Mouse (Mus musculus): ENCODE results near the gene Cela3a. TPM values are rescaled to one million over a fixed set of nuclear protein-coding genes. Genes with fewer than 3 reads are reported as not detected.
A peak's percentile ranks its signal among the peaks of the same experiment; 100 is the strongest.

The Cela3a gene
- polyA plus RNA-seq, 1 experiment: not detected

DNA sequence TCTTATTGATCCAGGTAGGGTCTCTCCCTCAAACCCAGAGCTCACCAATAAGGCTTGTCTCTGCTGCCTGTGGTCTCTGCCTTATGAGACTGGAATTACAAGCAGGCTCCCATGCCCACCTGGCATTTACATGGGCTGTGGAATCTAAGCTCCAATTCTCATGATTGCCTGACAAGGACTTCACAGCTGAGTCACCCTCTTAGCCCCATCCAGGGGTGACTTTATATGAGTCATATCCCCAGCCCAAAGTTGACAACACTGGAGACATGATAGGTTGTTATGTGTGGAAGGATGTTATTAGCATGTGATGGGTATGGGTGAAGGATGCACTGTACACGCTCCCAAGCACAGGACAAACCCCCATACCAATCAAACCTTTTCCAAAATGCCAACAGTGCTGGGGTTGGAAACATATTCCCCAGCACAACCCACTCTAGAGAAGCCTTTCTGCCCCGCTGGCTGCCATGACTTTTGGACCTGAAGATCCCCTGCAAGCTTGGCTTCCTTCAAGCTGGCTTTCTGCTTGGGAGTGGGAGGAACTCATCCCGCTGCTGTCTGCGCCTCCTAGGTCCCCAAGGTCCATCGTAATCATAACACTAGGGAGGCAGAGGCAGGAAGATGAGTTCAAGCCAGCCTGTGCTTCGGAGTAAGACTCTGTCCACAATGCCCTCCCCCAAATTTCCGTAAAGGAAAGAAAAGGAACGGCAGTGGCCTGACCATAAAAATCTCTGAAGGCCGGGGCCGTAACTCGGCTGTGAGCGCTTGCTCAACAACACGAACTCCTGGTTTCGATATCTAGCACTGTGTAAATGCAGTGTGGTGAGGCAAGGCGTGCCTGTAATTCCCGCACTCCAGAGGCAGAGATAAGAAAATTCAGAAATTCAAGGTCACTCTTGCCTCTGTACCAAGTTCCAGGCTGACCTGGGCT is 37.7 kb downstream of the Cela3a start:
- no peak for DNase-seq (ENCODE audit: low spot score)

DNA sequence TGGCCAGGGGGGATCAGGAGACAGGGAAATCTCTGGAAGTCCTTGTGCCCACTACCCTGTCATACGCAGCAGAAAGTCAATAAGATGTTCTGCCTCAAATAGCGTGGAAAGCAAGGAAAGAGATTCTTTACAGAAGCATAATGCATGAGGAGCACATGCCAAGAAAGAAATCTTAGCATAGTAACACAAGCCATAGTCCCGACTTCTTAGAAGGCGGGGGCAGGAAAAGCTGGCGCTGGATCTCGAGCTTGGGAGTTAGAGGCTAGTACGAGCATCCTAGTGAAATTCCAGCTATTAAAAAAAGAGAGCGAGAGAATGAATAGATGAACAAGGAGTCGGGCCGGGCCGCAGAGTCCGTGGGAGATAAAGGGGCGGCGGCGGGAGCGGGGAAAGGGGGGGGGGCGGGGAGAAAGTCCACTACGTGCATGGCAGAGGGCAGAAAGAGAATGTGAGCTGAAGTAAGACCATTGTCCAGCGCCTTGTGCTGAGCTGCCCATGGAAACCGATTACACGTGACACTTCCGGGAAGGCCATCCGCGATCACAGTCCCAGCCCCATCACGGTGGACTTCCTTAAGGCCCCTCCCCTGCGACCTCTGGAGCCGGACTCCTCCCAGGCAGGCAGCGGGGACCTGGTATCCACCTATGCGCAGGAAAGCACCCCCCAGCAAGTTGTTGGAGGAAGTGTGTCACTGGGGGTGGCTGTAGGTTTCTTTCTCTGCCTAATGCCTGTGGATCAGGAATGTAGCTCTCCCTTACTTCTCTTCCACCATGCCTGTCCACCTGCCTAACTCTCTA is 39.4 kb downstream of the Cela3a start:
- no peak for DNase-seq (ENCODE audit: low spot score)

DNA sequence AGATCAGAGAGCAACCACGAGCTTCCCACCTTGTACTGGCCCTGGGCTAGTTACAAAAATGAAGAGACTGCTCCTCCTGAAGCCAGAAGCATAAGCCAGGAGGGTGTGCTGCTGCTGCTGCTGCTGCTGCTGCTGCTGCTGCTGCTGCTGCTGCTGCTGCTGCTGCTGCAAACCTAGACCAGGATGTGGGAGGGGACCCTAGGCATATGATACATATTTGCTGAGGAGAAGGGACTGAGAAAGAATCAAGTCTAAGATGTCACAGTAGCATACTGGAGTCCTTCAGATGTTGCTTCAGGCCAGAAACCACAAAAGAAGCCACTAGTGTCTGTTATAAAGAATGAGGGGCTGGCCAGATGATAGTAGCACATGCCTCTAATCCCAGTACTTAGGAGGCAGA is 41.4 kb downstream of the Cela3a start:
- DNase-seq (ENCODE audit: low spot score): no peak

DNA sequence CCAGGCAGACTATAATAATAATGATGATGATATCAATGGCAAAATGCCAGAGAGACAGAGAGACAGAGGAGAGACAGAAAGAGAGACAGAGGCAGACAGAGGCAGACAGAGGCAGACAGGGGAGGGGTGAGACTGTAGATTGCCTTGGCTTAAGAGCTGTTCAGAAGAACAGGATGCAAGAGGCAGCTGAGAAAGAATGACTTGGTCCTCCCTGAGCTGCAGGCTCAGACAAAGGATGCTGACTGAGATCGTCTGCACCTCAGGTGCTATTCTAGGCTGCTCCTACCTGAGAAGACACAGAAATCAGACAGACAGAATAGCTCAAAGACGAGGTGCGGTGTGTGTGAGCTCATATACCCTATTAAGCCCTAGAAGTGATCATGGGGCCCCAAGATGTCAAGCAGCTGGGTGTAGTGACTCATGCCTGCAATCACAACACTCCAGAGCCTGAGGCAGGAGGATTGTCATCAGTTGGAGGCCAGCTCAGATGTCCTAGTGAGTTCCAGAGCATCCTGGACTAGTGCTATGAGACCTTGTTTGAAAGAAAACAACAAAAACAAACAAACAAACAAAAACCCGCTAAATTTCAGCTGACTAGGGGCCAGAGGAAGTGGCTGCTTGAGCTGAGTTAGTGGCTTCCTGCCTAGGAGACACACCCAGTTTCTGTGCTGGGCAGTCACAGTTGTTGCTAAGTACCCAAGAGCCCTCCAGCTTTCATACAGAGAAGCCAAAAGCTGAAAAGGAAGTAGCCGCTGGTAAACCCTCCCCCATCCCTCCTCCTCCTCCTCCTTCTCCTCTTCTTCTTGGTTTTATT is 42.1 kb downstream of the Cela3a start:
- no peak for DNase-seq (ENCODE audit: low spot score)

DNA sequence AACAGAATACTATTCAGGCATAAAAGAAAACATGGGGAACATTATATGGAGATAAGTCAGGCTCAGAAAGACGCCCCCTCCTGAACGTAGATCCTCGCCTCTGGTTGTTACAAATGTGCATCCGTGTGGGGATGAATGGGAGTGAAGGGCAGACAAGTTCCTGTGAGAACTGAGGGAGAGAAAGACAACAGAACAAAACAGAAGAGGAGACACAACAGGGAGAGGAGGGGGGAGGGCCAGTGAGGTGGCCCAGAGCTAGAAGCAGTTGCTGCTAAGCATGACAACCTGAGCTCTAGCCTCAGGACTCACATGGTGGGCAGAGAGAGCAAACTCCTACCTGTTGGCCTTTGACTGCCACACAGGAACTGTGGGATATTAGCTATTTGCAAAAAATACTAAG is 43.5 kb downstream of the Cela3a start:
- DNase-seq (ENCODE audit: low spot score): no peak

DNA sequence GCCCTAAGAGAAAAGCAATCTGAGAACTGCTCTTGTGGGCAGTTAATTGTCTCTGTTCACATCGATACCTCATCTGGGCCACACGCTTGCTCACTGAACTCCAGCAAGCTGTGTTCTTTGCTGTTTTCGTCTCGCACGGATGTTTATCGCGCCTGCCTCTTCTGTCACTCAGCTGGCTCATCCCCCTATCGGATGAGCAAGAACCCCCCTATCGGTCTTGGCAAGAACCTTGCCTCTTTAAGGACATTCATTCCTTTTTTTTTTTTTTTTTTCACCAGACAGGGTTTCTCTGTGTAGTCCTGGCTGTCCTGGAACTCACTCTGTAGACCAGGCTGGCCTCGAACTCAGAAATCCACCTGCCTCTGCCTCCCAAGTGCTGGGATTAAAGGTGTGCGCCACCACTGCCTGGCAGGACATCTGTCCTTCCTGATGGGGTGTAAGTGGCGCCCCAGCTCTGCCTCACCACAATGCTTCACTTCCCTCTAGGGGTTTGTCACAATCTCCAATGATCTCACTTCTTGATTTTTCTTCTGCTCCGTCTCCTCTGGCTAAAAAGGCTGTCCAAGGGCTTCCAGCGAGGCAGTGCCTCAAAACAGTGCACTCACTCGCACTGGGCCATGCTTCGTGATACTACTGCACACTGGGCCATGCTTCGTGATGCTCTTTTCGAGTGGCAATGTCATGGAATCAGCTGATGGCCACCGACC is 44.1 kb downstream of the Cela3a start:
- DNase-seq (ENCODE audit: low spot score): no peak

DNA sequence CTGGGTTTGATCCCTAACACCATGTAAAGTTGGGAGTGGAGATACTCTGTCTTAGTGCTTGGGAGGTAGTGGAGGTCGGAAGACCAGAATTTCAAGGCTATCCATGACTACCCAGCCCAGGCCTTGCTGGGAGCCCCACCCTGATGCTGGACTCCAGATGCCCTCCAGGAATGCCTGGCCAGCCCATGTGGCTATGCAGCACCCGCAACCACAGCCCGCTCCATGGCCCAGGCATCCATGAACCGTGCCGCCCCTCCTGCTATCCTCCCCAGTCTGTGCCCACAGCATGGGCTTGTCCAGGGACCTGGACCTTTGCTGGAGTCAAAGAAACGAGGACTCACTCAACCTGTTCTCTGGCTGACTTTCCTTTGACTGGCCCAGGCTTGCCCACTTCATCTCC is 44.8 kb downstream of the Cela3a start:
- DNase-seq (ENCODE audit: low spot score): no peak

DNA sequence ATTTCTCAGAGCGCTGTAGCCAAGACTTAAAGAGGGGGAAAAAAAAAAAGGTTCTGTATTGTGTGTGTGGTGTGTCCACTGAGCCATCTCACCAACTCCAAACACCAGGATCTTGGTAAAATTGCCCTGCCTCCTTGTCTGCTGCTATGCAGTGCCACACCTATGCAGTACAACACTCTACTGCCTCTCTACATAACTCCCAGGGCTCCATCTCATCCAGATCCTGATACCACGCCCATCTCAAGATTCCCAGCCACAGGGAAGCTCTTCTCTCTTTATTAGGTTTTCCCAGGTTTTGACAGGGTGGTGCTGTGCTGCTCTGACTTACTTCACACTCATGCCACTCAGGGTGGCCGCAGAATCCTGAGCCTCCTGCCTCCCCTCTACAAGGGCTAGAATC is 48.6 kb downstream of the Cela3a start:
- DNase-seq (ENCODE audit: low spot score): no peak

DNA sequence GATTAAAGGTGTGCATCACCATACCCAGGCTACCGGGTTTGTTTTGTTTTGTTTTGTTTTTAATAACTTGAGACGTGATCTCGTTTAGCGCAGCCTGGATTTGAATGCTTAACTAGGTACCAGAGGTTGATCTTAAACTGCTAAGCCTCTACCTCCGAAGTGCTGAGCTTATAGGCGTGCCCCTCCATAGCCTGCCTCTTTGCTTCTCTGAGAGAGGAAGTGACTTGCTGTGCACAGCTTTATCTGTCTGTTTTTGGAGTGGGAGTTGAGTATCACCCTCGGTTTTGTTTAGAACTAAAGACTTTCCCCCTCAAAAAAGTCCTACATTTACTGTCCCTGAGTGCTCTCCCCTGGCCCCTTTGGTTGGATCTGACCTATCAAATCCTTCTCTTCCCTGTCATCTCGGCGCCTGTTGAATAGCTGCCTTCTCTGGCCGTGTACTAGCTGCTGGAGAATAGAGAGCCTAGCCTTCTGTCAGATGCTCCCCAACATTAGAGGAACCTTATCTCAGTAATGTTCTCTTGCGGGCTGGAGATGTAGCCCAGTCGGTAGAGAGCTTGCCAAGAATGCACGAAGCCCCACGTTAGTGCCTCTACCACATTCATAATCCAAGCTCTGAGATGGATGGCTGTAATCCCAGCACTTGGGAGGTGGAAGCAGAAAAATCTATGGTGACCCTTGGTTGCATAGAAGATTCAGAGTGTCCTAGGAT is 51.1 kb downstream of the Cela3a start:
- DNase-seq (ENCODE audit: low spot score): no peak

DNA sequence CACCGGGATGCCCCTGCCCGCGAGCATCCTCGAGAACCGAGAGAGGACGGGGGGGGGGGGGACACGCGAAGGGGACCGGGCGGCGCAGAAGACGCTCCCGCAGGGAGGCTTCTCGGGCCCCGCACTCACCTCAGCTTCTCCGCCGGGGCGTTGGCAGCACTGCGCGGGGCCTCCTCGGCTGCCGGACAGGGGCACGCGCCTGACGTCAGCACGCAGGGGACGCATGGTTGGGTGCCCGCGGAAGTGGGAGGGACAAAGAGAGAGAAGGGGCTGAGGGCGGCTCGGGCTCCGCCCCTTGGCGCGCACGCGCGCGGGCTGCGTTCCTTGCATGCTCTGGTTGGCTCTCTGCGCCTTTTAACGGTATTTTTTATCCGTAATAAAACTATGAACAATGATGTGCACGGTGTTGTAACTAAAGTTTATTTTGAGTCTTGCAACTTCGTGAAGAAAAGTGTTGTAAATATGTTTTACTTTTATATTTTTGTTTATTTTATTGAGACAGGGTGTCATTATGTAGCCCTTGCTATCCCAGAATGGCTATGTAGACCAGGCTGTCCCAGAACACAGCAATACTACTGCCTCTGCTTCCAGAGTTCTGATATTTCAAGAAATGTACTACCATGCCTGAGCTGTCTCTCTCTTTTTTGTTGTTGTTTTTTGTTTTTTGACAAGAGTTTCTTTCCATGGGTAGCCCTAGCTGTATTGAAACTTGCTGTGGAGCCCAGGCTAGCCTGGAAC is 51.9 kb downstream of the Cela3a start, which contains the start of gene Cdc42:
Gene Cdc42, minus strand, starts transcription at position 204 of the 738 bp plus-strand sequence.
- peak; percentile 96 for DNase-seq (ENCODE audit: low spot score)

DNA sequence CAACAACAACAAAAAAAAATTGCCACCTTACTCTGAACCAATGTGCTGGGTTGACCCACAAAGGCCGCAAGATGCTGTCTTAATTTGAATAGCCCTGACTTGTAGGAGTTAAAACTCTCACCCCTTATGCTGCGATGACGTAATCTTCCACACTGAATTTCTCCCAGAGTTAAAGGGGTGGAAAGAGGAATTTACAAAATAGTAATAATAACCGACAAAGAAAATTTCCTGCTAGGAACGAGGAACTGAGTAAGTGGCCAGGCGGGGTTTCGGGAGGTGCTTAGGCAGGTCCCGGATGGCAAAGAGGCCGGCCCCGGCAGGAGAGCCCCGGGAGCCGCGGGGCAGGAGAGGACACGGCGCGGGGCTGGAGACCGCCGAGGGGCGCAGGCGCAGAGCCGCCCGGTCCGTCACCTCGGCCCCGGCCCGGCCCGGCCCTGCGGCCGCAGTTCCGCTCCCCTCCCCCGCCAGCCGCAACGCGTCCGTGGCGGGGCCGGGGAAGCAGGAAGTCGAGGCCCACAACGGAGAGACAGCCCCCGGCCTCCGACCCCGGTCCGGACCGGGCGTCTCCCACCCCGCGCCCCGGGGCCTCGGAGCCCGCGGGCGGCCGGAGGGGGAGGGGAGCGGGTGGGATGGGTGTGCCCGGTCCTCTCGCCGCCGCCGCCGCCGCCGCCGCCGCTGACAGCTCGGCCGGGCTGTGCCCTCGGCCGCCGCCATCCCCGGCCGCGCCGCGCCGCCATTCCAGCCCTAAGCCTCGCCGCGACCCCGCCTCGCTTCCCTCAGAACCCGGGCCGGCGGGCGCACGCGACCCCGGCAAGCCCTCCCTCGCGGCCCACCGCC is 52.7 kb downstream of the Cela3a start:
- peak; percentile 76 for DNase-seq (ENCODE audit: low spot score)

Other genes with a start within 250 kb of the Cela3a start
- 25.1 and 28.3 TPM in 2 replicates for gene Wnt4, start 132.3 kb downstream of the Cela3a start, polyA plus RNA-seq (2012; rRNA removed)
- gene Cdc42, start 52.1 kb downstream of the Cela3a start, polyA plus RNA-seq (2012; rRNA removed): 326 and 339 TPM in 2 replicates
- 0.34 TPM in 1 of 2 replicates, not detected in the other for gene Cela3b, start 20.7 kb upstream of the Cela3a start, polyA plus RNA-seq (2012; rRNA removed)
- gene 1700013G24Rik, start 43.5 kb upstream of the Cela3a start, polyA plus RNA-seq (2012; rRNA removed): not detected in 2 replicates
- gene Hspg2, start 59.0 kb upstream of the Cela3a start, polyA plus RNA-seq (2012; rRNA removed): 35.5 and 115 TPM in 2 replicates
- gene Ldlrad2, start 164.8 kb upstream of the Cela3a start, polyA plus RNA-seq (2012; rRNA removed): not detected in 2 replicates
- 75.9 and 80.7 TPM in 2 replicates for gene Usp48, start 184.0 kb upstream of the Cela3a start, polyA plus RNA-seq (2012; rRNA removed)

Measured in urinary bladder, adult 2 months (tissue).